Mouse (Mus musculus) leukemia stem cell, adult 10-12 weeks (primary cell): Measurements from ENCODE around the gene Ly86. TPM values are rescaled to one million over a fixed set of nuclear protein-coding genes. Genes with fewer than 3 reads are reported as not detected.

Experiments
- polyA plus RNA-seq: library from polyadenylated mRNA; stranded (reverse); fragments of >175 nt; gene quantifications from 2 replicates; pipeline ENCODE4 v1.2.3, GENCODE M21; 2012; ENCODE audit warnings: low replicate concordance

Ly86 gene
- polyA plus RNA-seq = 0.53 and 3.1 TPM in 2 replicates

DNA sequence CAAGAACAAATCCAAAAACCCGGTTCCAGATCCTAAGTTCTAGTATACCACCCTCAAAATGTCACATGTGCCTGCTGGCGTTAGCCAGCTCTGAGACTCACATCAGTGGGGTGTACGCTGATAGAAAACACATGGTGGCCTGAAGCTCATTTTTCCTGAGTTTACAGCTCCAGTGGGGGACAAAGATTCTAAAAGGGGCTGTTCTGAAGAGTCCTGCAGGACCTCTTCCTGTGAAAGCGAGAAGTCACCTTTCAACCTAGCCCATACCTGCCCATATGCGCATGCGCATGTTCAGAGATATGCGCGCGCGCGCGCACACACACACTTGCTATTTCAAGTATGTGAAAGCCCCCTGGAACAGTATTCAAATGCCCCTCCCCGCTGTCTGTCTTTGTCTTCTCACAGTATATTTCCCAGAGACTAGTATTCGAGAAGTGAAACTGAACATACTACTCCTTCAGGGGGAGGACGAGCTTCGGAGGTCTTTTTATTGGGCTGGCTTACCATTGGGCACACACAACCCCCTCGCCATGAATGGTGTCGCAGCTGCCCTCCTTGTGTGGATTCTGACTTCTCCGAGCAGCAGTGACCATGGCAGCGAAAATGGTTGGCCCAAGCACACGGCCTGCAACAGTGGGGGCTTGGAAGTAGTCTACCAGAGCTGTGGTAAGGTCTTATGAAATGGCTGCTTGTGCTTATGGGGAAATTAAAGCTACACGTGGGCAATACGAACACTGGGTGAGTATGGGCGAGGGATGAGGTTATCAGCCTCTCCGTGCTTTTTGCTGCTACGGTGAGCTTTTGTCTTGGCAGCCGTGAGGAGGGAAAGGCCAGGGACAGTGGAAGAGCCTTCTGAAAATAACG is at the start of gene Ly86:
TSS of gene Ly86 (plus strand) at position 300 of the 864 bp plus-strand sequence.

